Mouse (Mus musculus): ENCODE data around the gene Pde7b. TPM values are rescaled to one million over a fixed set of nuclear protein-coding genes. Genes with fewer than 3 reads are reported as not detected.

Gene Pde7b
- polyA plus RNA-seq, 1 experiment from 2014 or later: 2.3 TPM

GRCm38 (mm10) chr10:20394815-20395214, 330.1 kb downstream of the Pde7b start:
- Histone ChIP-seq H3K9me3 (no peaks in the 10 kb centered on the region), H3K4me2 (replicated peaks) (no peak overlapping the region), H3K9ac (replicated peaks) (no peak overlapping the region), H3K4me3 (replicated peaks) (no peak overlapping the region), H3K36me3 (no peaks in the 10 kb centered on the region), H3K4me1 (replicated peaks) (no peaks in the 10 kb centered on the region), H3K27ac (no peak overlapping the region), H3K27me3 (no peaks in the 10 kb centered on the region)
- 89% methylated on average over 5 of the region's 5 CpGs for WGBS
- ATAC-seq: no peak

- Histone ChIP-seq H3K27ac (no peak overlapping the region), H3K9ac (replicated peaks) (no peak overlapping the region), H3K27me3 (no peaks in the 10 kb centered on the region), H3K4me3 (replicated peaks) (no peak overlapping the region), H3K9me3 (no peaks in the 10 kb centered on the region), H3K36me3 (no peaks in the 10 kb centered on the region), H3K4me2 (replicated peaks) (no peak overlapping the region), H3K4me1 (replicated peaks) (no peaks in the 10 kb centered on the region)
- ATAC-seq: no peak
- 70% methylated on average over 3 of the region's 3 CpGs for WGBS
These were observed 334.3 kb downstream of the Pde7b start for GRCm38 (mm10) chr10:20390568-20390967.

- 82% methylated on average over 6 of the region's 6 CpGs for WGBS
- Histone ChIP-seq H3K4me2 (replicated peaks) (no peak overlapping the region), H3K27ac (no peak overlapping the region)
These were observed 342.0 kb downstream of the Pde7b start for GRCm38 (mm10) chr10:20382807-20383419.

GRCm38 (mm10) chr10:20381352-20381751, 343.5 kb downstream of the Pde7b start:
- WGBS: 88% methylated on average over 3 of the region's 3 CpGs

More at GRCm38 (mm10) chr10:20382807-20383419, 342.0 kb downstream of the Pde7b start:
- no peak overlapping the region for H3K9ac ChIP-seq (replicated peaks)
- H3K27me3 ChIP-seq: no peaks in the 10 kb centered on the region
- H3K9me3 ChIP-seq: no peaks in the 10 kb centered on the region
- H3K4me3 ChIP-seq (replicated peaks): no peak overlapping the region
- ATAC-seq: peak; percentile 82
- peaks cover 11% of the 10 kb centered on the region for H3K4me1 ChIP-seq (replicated peaks)
- no peaks in the 10 kb centered on the region for H3K36me3 ChIP-seq

GRCm38 (mm10) chr10:20380798-20381197, 344.1 kb downstream of the Pde7b start:
- ATAC-seq: no peak
- WGBS: 93% methylated on average over 3 of the region's 3 CpGs
- Histone ChIP-seq H3K36me3 (no peaks in the 10 kb centered on the region), H3K9me3 (no peaks in the 10 kb centered on the region), H3K9ac (replicated peaks) (no peak overlapping the region), H3K4me1 (replicated peaks) (peaks cover 11% of the 10 kb centered on the region), H3K27ac (no peak overlapping the region), H3K27me3 (no peaks in the 10 kb centered on the region), H3K4me2 (replicated peaks) (no peak overlapping the region), H3K4me3 (replicated peaks) (no peak overlapping the region)

More at GRCm38 (mm10) chr10:20381352-20381751, 343.5 kb downstream of the Pde7b start:
- Histone ChIP-seq H3K9ac (replicated peaks) (no peak overlapping the region), H3K9me3 (no peaks in the 10 kb centered on the region), H3K27ac (no peak overlapping the region), H3K4me1 (replicated peaks) (peaks cover 11% of the 10 kb centered on the region), H3K36me3 (no peaks in the 10 kb centered on the region), H3K4me2 (replicated peaks) (no peak overlapping the region), H3K27me3 (no peaks in the 10 kb centered on the region), H3K4me3 (replicated peaks) (no peak overlapping the region)
- ATAC-seq: no peak

GRCm38 (mm10) chr10:20379071-20379735, 345.7 kb downstream of the Pde7b start:
- no peak overlapping the region for H3K4me2 ChIP-seq (replicated peaks)
- no peaks in the 10 kb centered on the region for H3K9me3 ChIP-seq
- H3K27ac ChIP-seq: no peak overlapping the region
- no peak overlapping the region for H3K4me3 ChIP-seq (replicated peaks)
- 84% methylated on average over 9 of the region's 9 CpGs for WGBS
- H3K4me1 ChIP-seq (replicated peaks): peaks cover 11% of the 10 kb centered on the region
- no peak for ATAC-seq
- H3K9ac ChIP-seq (replicated peaks): no peak overlapping the region
- H3K36me3 ChIP-seq: no peaks in the 10 kb centered on the region
- no peaks in the 10 kb centered on the region for H3K27me3 ChIP-seq

- H3K9me3 ChIP-seq: no peaks in the 10 kb centered on the region
- H3K4me1 ChIP-seq (replicated peaks): peaks cover 5% of the 10 kb centered on the region
- H3K4me2 ChIP-seq (replicated peaks): no peak overlapping the region
- no peaks in the 10 kb centered on the region for H3K36me3 ChIP-seq
- 94% methylated on average over 9 of the region's 9 CpGs for WGBS
- no peak for ATAC-seq
- no peak overlapping the region for H3K9ac ChIP-seq (replicated peaks)
- no peak overlapping the region for H3K27ac ChIP-seq
- H3K4me3 ChIP-seq (replicated peaks): no peak overlapping the region
- no peaks in the 10 kb centered on the region for H3K27me3 ChIP-seq
These were observed 347.3 kb downstream of the Pde7b start for GRCm38 (mm10) chr10:20377621-20378020.

GRCm38 (mm10) chr10:20372046-20372445, 352.8 kb downstream of the Pde7b start:
- no peaks in the 10 kb centered on the region for H3K27me3 ChIP-seq
- H3K4me1 ChIP-seq (replicated peaks): no peaks in the 10 kb centered on the region
- H3K4me3 ChIP-seq (replicated peaks): no peak overlapping the region
- H3K9ac ChIP-seq (replicated peaks): no peak overlapping the region
- H3K4me2 ChIP-seq (replicated peaks): no peak overlapping the region
- H3K27ac ChIP-seq: no peak overlapping the region
- no peaks in the 10 kb centered on the region; the same call in 1 of the 2 replicates for H3K9me3 ChIP-seq
- no peak for ATAC-seq
- H3K36me3 ChIP-seq: no peaks in the 10 kb centered on the region
- WGBS: 99% methylated on average over 5 of the region's 5 CpGs

- WGBS: 69% methylated on average over 4 of the region's 4 CpGs
- Histone ChIP-seq H3K36me3 (0 out of 2 replicates have a peak, but pooled peaks cover 4% of the 10 kb centered on the region), H3K27me3 (no peaks in the 10 kb centered on the region), H3K4me2 (replicated peaks) (no peak overlapping the region), H3K4me1 (replicated peaks) (no peaks in the 10 kb centered on the region), H3K9me3 (no peaks in the 10 kb centered on the region; the same call in 1 of the 2 replicates), H3K27ac (no peak overlapping the region), H3K4me3 (replicated peaks) (no peak overlapping the region), H3K9ac (replicated peaks) (no peak overlapping the region)
- peak; percentile 65 for ATAC-seq
These were observed 362.3 kb downstream of the Pde7b start for GRCm38 (mm10) chr10:20362450-20363118.

- H3K27me3 ChIP-seq: no peaks in the 10 kb centered on the region
- ATAC-seq: peak; percentile 75
- H3K9ac ChIP-seq (replicated peaks): no peak overlapping the region
- no peak overlapping the region for H3K4me2 ChIP-seq (replicated peaks)
- no peaks in the 10 kb centered on the region for H3K4me1 ChIP-seq (replicated peaks)
- H3K27ac ChIP-seq: no peak overlapping the region
- 64% methylated on average over 10 of the region's 10 CpGs for WGBS
- H3K9me3 ChIP-seq: no peaks in the 10 kb centered on the region
- H3K4me3 ChIP-seq (replicated peaks): no peak overlapping the region
- 0 out of 2 replicates have a peak, but pooled peaks cover 5% of the 10 kb centered on the region for H3K36me3 ChIP-seq
These were observed 363.1 kb downstream of the Pde7b start for GRCm38 (mm10) chr10:20361542-20362449.

GRCm38 (mm10) chr10:20348894-20349293, 376.0 kb downstream of the Pde7b start:
- no peak overlapping the region for H3K27ac ChIP-seq
- no peak for ATAC-seq
- H3K4me2 ChIP-seq (replicated peaks): no peak overlapping the region
- H3K4me1 ChIP-seq (replicated peaks): peaks cover 12% of the 10 kb centered on the region
- H3K9ac ChIP-seq (replicated peaks): no peak overlapping the region
- 89% methylated on average over 2 of the region's 2 CpGs for WGBS
- no peaks in the 10 kb centered on the region for H3K9me3 ChIP-seq
- no peak overlapping the region for H3K4me3 ChIP-seq (replicated peaks)
- peaks cover 19% of the 10 kb centered on the region for H3K36me3 ChIP-seq
- H3K27me3 ChIP-seq: no peaks in the 10 kb centered on the region
